Mouse (Mus musculus): Measurements from ENCODE around the gene B9d1. TPM values are rescaled to one million over a fixed set of nuclear protein-coding genes. Genes with fewer than 3 reads are reported as not detected.

B9d1 gene
- polyA plus RNA-seq (2017; shearing (Covaris generic)) = 1 to 10 TPM; 3.5 to 5.9 TPM

- peak; percentile 90 for ATAC-seq
These were observed at the start of gene B9d1 for GRCm38 (mm10) chr11:61504713-61505257. TSS of gene B9d1 (plus strand) at chr11:61505144.

GRCm38 (mm10) chr11:61464071-61464470 is 40.9 kb upstream of the B9d1 start:
- ATAC-seq = no peak

- no peak for ATAC-seq
These were observed 39.5 kb upstream of the B9d1 start for GRCm38 (mm10) chr11:61465422-61465821.

- ATAC-seq = no peak
These were observed 36.4 kb upstream of the B9d1 start for GRCm38 (mm10) chr11:61468534-61468933.

- no peak for ATAC-seq
These were observed 35.5 kb upstream of the B9d1 start for GRCm38 (mm10) chr11:61469317-61469917.

- ATAC-seq = no peak
These were observed 34.1 kb upstream of the B9d1 start for GRCm38 (mm10) chr11:61470880-61471279.

GRCm38 (mm10) chr11:61473630-61474029 is 31.3 kb upstream of the B9d1 start:
- ATAC-seq = no peak

- ATAC-seq = no peak
These were observed 28.1 kb upstream of the B9d1 start for GRCm38 (mm10) chr11:61476786-61477382.

GRCm38 (mm10) chr11:61477566-61478508 is 27.1 kb upstream of the B9d1 start:
- no peak for ATAC-seq

- ATAC-seq = no peak
These were observed 26.2 kb upstream of the B9d1 start for GRCm38 (mm10) chr11:61478788-61479187.

- ATAC-seq = peak; percentile 67
These were observed 23.5 kb upstream of the B9d1 start for GRCm38 (mm10) chr11:61481239-61482090.

- ATAC-seq = no peak
These were observed 21.6 kb upstream of the B9d1 start for GRCm38 (mm10) chr11:61483226-61483845.

- ATAC-seq = no peak
These were observed 20.7 kb upstream of the B9d1 start for GRCm38 (mm10) chr11:61484256-61484612.

- ATAC-seq = no peak
These were observed 20.1 kb upstream of the B9d1 start, which contains the start of gene Mfap4 for GRCm38 (mm10) chr11:61484613-61485540. TSS of gene Mfap4 (plus strand) at chr11:61485431.

GRCm38 (mm10) chr11:61485541-61486457 is 19.1 kb upstream of the B9d1 start:
- ATAC-seq = no peak

- no peak for ATAC-seq
These were observed 18.3 kb upstream of the B9d1 start for GRCm38 (mm10) chr11:61486458-61487219.

GRCm38 (mm10) chr11:61487401-61487800 is 17.5 kb upstream of the B9d1 start:
- ATAC-seq = no peak

- ATAC-seq = no peak
These were observed 17.0 kb upstream of the B9d1 start for GRCm38 (mm10) chr11:61487936-61488335.

GRCm38 (mm10) chr11:61489085-61489484 is 15.9 kb upstream of the B9d1 start:
- ATAC-seq = no peak
